In genomic region chr13:6901682-6902081, GRCm38 (mm10) we compare ENCODE assay signal across 14 mouse cellular contexts.
"Had no signal": no experiment of that assay in that cellular context is flagged by ENCODE, and none has a peak within 500 bp of the region (broad histone marks: within the 10 kb centered on the region; RNA-seq: fewer than 3 reads in every experiment).

No protein-coding gene starts in this region.

- H3K36me3 ChIP-seq: midbrain, embryonic 13.5 days; neural tube, embryonic 12.5 days had no signal

- H3K4me1 ChIP-seq: midbrain, embryonic 13.5 days; neural tube, embryonic 12.5 days had no signal

- H3K27me3 ChIP-seq: midbrain, embryonic 13.5 days; neural tube, embryonic 12.5 days had no signal

- H3K4me3 ChIP-seq: midbrain, embryonic 13.5 days; neural tube, embryonic 12.5 days had no signal

- DNase-seq: lung, adult 18-20 months; lung, embryonic 14.5 days; lung, postnatal 10 days; lung, postnatal 4 days; right cerebral cortex, postnatal 25 days; right cerebral cortex, postnatal 4 days; spleen, adult 18-20 months; thymus, adult 18-20 months; thymus, postnatal 14 days; thymus, postnatal 36 days had no signal

- H3K27ac ChIP-seq: midbrain, embryonic 13.5 days; neural tube, embryonic 12.5 days had no signal

- H3K9me3 ChIP-seq: midbrain, embryonic 13.5 days; neural tube, embryonic 12.5 days had no signal

- H3K4me2 ChIP-seq: lung, embryonic 14.5 days; midbrain, embryonic 11.5 days; midbrain, embryonic 13.5 days; neural tube, embryonic 12.5 days had no signal

- H3K9ac ChIP-seq: lung, embryonic 14.5 days; midbrain, embryonic 13.5 days; neural tube, embryonic 12.5 days had no signal

- ATAC-seq: midbrain, embryonic 13.5 days; midbrain, embryonic 16.5 days had no signal
